Mouse (Mus musculus): ENCODE measurements around the gene Ncor1. TPM values are rescaled to one million over a fixed set of nuclear protein-coding genes. Genes with fewer than 3 reads are reported as not detected.
"Not testable (repeated sequence)": the region's sequence is repeated elsewhere in the genome, so short reads cannot be mapped to it uniquely, and the experiment has no call there.

Ncor1 gene
- polyA plus RNA-seq, 1 experiment from 2014 or later = 144 TPM

- H3K27me3 ChIP-seq (replicated peaks; ENCODE audit: low read depth, poor library complexity, severe bottlenecking) = no peaks in the 10 kb centered on the region
- WGBS = 92% methylated on average over 2 of the region's 2 CpGs
- H3K27ac ChIP-seq (replicated peaks) = no peak overlapping the region
- H3K4me3 ChIP-seq = no peak overlapping the region
- H3K4me1 ChIP-seq = no peaks in the 10 kb centered on the region
- DNase-seq (ENCODE audit: low spot score) = no peak
- H3K36me3 ChIP-seq (replicated peaks) = peaks cover 96% of the 10 kb centered on the region
- H3K9me3 ChIP-seq = no peaks in the 10 kb centered on the region
Observed at GRCm38 (mm10) chr11:62396405-62396804, 61.9 kb downstream of the Ncor1 start.

DNA sequence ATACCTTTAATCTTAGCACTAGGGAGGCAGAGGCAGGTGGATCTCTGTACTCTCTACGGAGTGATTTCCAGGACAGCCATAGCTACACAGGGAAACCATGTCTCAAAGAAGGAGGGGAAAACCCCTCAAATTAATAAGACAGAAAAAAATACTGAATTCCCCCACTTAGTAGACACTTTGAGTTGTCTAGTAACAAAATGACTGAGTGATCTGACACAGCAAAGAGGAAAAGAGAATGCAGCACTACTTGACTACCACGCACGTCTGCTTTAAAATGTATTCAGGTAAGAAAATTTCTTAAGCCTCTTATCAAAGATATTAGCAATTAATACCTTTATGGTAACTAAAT, 70.0 kb downstream of the Ncor1 start:
- peaks cover 90% of the 10 kb centered on the region for H3K36me3 ChIP-seq (replicated peaks)
- H3K4me3 ChIP-seq = no peak overlapping the region
- no peak for DNase-seq (ENCODE audit: low spot score)
- no peaks in the 10 kb centered on the region for H3K9me3 ChIP-seq
- 95% methylated on average over 3 of the region's 3 CpGs for WGBS
- H3K4me1 ChIP-seq = no peaks in the 10 kb centered on the region
- H3K27me3 ChIP-seq (replicated peaks; ENCODE audit: low read depth, poor library complexity, severe bottlenecking) = no peaks in the 10 kb centered on the region
- no peak overlapping the region for H3K27ac ChIP-seq (replicated peaks)

GRCm38 (mm10) chr11:62387608-62388330, 70.6 kb downstream of the Ncor1 start:
- no peak for DNase-seq (ENCODE audit: low spot score)
- no peak overlapping the region for H3K27ac ChIP-seq (replicated peaks)
- no peak overlapping the region for H3K4me3 ChIP-seq
- H3K27me3 ChIP-seq (replicated peaks; ENCODE audit: low read depth, poor library complexity, severe bottlenecking) = no peaks in the 10 kb centered on the region
- H3K36me3 ChIP-seq (replicated peaks) = peaks cover 90% of the 10 kb centered on the region
- H3K9me3 ChIP-seq = no peaks in the 10 kb centered on the region
- WGBS = 93% methylated on average over 10 of the region's 10 CpGs
- H3K4me1 ChIP-seq = no peaks in the 10 kb centered on the region

DNA sequence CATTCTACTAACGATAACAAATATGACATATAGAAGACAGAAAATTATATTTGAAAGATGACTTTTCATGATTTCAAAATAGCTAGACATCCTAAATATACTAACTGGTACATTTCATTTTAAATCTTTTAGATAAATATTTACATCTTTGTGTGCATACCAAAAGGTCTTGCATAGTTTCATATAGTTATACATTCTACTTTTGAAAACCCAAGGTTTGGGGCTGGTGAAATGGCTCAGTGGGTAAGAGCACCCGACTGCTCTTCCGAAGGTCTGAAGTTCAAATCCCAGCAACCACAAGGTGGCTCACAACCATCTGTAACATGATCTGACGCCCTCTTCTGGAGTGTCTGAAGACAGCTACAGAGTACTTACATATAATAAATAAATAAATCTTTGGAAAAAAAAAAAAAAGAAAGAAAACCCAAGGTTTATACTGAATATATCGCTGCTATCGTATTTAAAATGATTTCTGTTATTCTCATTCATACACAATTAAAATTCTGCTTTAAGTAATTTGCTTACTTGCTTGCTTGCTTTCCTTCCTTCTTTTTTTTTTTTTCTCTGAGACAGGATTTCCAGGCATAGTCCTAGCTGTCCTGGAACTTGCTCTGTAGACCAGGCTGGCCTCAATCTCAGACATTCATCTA, 81.0 kb downstream of the Ncor1 start:
- peaks cover 86% of the 10 kb centered on the region for H3K36me3 ChIP-seq (replicated peaks)

GRCm38 (mm10) chr11:62371776-62372175, 86.6 kb downstream of the Ncor1 start:
- peaks cover 93% of the 10 kb centered on the region for H3K36me3 ChIP-seq (replicated peaks)
- 95% methylated on average over 2 of the region's 2 CpGs for WGBS
- H3K4me1 ChIP-seq = no peaks in the 10 kb centered on the region

More for the DNA sequence above, 81.0 kb downstream of the Ncor1 start:
- not testable (repeated sequence) for H3K27ac ChIP-seq (replicated peaks); DNase-seq (ENCODE audit: low spot score); H3K27me3 ChIP-seq (replicated peaks; ENCODE audit: low read depth, poor library complexity, severe bottlenecking); H3K9me3 ChIP-seq; H3K4me1 ChIP-seq; H3K4me3 ChIP-seq
- WGBS = 87% methylated on average over 6 of the region's 6 CpGs

DNA sequence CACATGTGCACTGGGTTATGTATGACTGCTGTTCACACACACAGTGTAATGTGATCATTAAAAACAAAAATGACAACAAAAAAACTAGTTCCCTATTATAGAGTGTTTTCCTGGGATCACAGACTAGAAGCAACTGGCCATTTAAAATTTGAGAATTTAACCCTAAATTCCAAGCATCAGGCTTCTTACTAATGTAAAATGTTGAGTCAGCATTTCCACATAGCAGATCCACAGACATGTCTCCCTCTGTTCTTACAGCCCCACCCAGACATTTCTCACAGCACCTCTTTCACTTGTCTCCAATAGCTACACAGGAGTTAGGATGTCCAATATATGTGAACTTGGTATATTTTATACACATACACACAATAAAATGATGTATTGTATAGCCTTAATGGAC, 88.4 kb downstream of the Ncor1 start:
- H3K9me3 ChIP-seq = no peaks in the 10 kb centered on the region
- no peak overlapping the region for H3K27ac ChIP-seq (replicated peaks)
- DNase-seq (ENCODE audit: low spot score) = no peak
- H3K4me3 ChIP-seq = no peak overlapping the region
- H3K36me3 ChIP-seq (replicated peaks) = peaks cover 92% of the 10 kb centered on the region
- H3K4me1 ChIP-seq = no peaks in the 10 kb centered on the region
- no peaks in the 10 kb centered on the region for H3K27me3 ChIP-seq (replicated peaks; ENCODE audit: low read depth, poor library complexity, severe bottlenecking)

More at GRCm38 (mm10) chr11:62371776-62372175, 86.6 kb downstream of the Ncor1 start:
- Histone ChIP-seq H3K9me3 (no peaks in the 10 kb centered on the region), H3K4me3 (no peak overlapping the region), H3K27ac (replicated peaks) (no peak overlapping the region), H3K27me3 (replicated peaks; ENCODE audit: low read depth, poor library complexity, severe bottlenecking) (no peaks in the 10 kb centered on the region)
- DNase-seq (ENCODE audit: low spot score) = no peak

DNA sequence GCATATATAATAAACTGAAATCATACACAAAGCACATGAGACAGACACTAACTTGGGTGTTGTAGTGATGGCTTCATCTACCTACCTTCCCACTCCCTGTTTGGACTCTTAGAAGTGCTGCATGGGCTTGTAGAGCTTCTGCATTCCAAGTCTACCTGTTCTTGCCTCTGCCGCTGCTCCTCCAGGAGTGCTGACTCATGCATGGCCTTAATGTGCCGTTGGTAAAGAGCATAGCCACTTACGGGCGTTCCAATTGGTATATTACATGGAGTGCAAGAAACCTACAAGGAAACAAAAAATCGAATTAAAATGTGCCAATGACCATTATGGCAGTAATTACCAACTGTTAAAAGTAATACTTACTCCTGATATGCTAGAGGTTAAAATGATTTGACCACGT, 91.5 kb downstream of the Ncor1 start:
- WGBS = 92% methylated on average over 6 of the region's 6 CpGs
- H3K9me3 ChIP-seq = no peaks in the 10 kb centered on the region
- DNase-seq (ENCODE audit: low spot score) = no peak
- peaks cover 87% of the 10 kb centered on the region for H3K36me3 ChIP-seq (replicated peaks)
- no peak overlapping the region for H3K27ac ChIP-seq (replicated peaks)
- no peaks in the 10 kb centered on the region for H3K4me1 ChIP-seq
- no peaks in the 10 kb centered on the region for H3K27me3 ChIP-seq (replicated peaks; ENCODE audit: low read depth, poor library complexity, severe bottlenecking)
- H3K4me3 ChIP-seq = no peak overlapping the region

GRCm38 (mm10) chr11:62355216-62355615, 103.1 kb downstream of the Ncor1 start:
- Histone ChIP-seq H3K27ac (replicated peaks) (no peak overlapping the region), H3K27me3 (replicated peaks; ENCODE audit: low read depth, poor library complexity, severe bottlenecking) (no peaks in the 10 kb centered on the region), H3K4me1 (no peaks in the 10 kb centered on the region), H3K9me3 (no peaks in the 10 kb centered on the region), H3K4me3 (no peak overlapping the region), H3K36me3 (replicated peaks) (peaks cover 99% of the 10 kb centered on the region)
- DNase-seq (ENCODE audit: low spot score) = no peak
- 92% methylated on average over 2 of the region's 2 CpGs for WGBS

- H3K4me3 ChIP-seq = no peak overlapping the region
- 84% methylated on average over 4 of the region's 4 CpGs for WGBS
- peaks cover 99% of the 10 kb centered on the region for H3K36me3 ChIP-seq (replicated peaks)
- no peak for DNase-seq (ENCODE audit: low spot score)
- no peaks in the 10 kb centered on the region for H3K9me3 ChIP-seq
- H3K4me1 ChIP-seq = no peaks in the 10 kb centered on the region
- no peak overlapping the region for H3K27ac ChIP-seq (replicated peaks)
- H3K27me3 ChIP-seq (replicated peaks; ENCODE audit: low read depth, poor library complexity, severe bottlenecking) = no peaks in the 10 kb centered on the region
Observed at GRCm38 (mm10) chr11:62351948-62352347, 106.4 kb downstream of the Ncor1 start.

- Histone ChIP-seq H3K36me3 (replicated peaks) (peaks cover 91% of the 10 kb centered on the region), H3K4me3 (no peak overlapping the region), H3K9me3 (no peaks in the 10 kb centered on the region), H3K27ac (replicated peaks) (no peak overlapping the region), H3K4me1 (no peaks in the 10 kb centered on the region), H3K27me3 (replicated peaks; ENCODE audit: low read depth, poor library complexity, severe bottlenecking) (no peaks in the 10 kb centered on the region)
- DNase-seq (ENCODE audit: low spot score) = no peak
- WGBS = 95% methylated on average over 13 of the region's 13 CpGs
Observed at GRCm38 (mm10) chr11:62343002-62343401, 115.3 kb downstream of the Ncor1 start.

DNA sequence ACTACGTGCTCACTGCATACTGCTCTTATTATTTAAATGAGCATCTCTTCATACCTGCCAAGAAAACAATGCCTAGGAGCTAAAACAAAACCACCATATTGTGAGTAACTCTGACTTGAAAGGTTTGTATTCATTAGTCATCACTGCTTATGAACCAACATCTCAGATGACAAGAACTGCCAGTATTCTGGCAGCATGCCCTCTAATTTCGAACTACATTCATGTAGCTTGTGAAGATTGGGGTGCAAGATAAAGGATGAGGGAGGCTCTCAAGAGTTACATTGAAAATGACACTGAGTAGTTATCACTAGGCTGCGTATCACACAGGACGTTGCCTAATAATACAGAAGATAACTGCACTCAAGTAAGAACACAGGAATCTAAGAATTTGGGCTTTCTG, 126.1 kb downstream of the Ncor1 start:
- Histone ChIP-seq H3K4me1 (no peaks in the 10 kb centered on the region), H3K4me3 (no peak overlapping the region), H3K27ac (replicated peaks) (no peak overlapping the region), H3K36me3 (replicated peaks) (peaks cover 100% of the 10 kb centered on the region), H3K27me3 (replicated peaks; ENCODE audit: low read depth, poor library complexity, severe bottlenecking) (no peaks in the 10 kb centered on the region), H3K9me3 (no peaks in the 10 kb centered on the region)
- WGBS = 94% methylated on average over 4 of the region's 4 CpGs
- DNase-seq (ENCODE audit: low spot score) = no peak

DNA sequence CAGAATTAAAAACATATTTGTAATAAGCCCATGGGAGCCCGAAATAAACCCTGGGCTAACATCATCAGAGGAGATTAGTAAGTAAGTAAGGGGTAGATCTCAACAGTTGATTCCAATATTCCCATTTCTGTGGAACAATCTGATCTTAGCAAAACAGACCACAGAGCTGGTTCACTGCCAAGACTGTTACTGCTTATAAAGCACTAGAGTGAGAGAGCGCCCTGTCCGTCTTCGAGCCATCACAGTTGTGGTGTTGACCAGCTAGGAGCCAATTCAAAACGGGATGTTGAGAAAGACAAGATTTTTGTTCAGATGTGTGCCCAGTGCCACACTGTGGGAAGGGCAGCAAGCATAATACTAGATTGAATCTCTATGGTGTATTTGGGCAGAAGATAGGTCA, 127.2 kb downstream of the Ncor1 start:
- 94% methylated on average over 5 of the region's 5 CpGs for WGBS
- Histone ChIP-seq H3K36me3 (replicated peaks) (peaks cover 100% of the 10 kb centered on the region), H3K4me1 (no peaks in the 10 kb centered on the region), H3K9me3 (no peaks in the 10 kb centered on the region), H3K27me3 (replicated peaks; ENCODE audit: low read depth, poor library complexity, severe bottlenecking) (no peaks in the 10 kb centered on the region), H3K4me3 (no peak overlapping the region), H3K27ac (replicated peaks) (no peak overlapping the region)
- no peak for DNase-seq (ENCODE audit: low spot score)

DNA sequence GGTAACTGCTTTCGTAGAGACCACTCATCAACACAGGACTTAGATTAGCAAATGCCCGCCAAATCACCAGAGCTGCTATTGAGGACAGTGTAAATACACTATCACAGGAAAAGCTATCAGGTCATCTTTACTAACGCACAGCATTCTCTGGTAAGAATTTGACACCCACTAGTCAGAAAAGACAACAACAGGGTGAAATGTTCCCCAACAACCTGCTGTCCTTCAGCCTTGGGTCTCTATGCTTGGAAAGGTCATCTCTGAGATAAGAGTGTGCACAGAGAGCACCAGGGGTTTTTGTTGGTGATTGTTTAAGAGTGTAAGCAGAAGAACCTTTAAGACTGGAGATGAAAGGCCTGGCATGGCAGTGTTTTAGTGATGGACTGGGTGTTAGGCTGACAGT, 134.7 kb downstream of the Ncor1 start:
- 94% methylated on average over 3 of the region's 3 CpGs for WGBS
- peaks cover 100% of the 10 kb centered on the region for H3K36me3 ChIP-seq (replicated peaks)
- no peak overlapping the region for H3K27ac ChIP-seq (replicated peaks)
- no peaks in the 10 kb centered on the region for H3K4me1 ChIP-seq
- no peaks in the 10 kb centered on the region for H3K27me3 ChIP-seq (replicated peaks; ENCODE audit: low read depth, poor library complexity, severe bottlenecking)
- H3K4me3 ChIP-seq = no peak overlapping the region
- DNase-seq (ENCODE audit: low spot score) = no peak
- no peaks in the 10 kb centered on the region for H3K9me3 ChIP-seq

Measured in embryonic facial prominence, embryonic 10.5 days (tissue).